Mouse (Mus musculus) cerebellum, adult 2 months (tissue): Measurements from ENCODE around the gene Dnah9.

Source experiments
- CTCF ChIP-seq: fragments of 200-500 bp; IDR thresholded peaks from 2 replicates; pipeline ENCODE4 v1.5.1; 2011; ENCODE audit warnings: low read depth, mild to moderate bottlenecking, control low read depth, low read length, moderate library complexity, borderline replicate concordance; ENCODE audit not compliant: insufficient read depth
- POLR2A ChIP-seq: fragments of 200-500 bp; IDR thresholded peaks from 2 replicates; pipeline ENCODE4 v1.6.1; 2011; ENCODE audit warnings: low read length, control low read depth, borderline replicate concordance; ENCODE audit not compliant: insufficient read depth

- TF ChIP-seq CTCF (no peak), POLR2A (no peak)
Observed at GRCm38 (mm10) chr11:65794428-65795219, 373.7 kb downstream of the Dnah9 start.
